Mouse (Mus musculus) megakaryocyte progenitor cell, adult 5-6 weeks (primary cell): ENCODE measurements around the gene Mybpc3. TPM values are rescaled to one million over a fixed set of nuclear protein-coding genes. Genes with fewer than 3 reads are reported as not detected.

ENCODE experiments used
- ATAC-seq: replicated peaks from 2 replicates; pipeline ENCODE4 v1.8.0; 2016; ENCODE audit warnings: mild to moderate bottlenecking, moderate TSS enrichment, inconsistent platforms; ENCODE audit not compliant: poor library complexity
- total RNA-seq, 2 experiments: library from RNA; stranded (forward) in 1 of 2; stranded (reverse) in 1 of 2; fragments of 157-497, 149-512 nt in 1 of 2; fragments of 200-1000 nt in 1 of 2; gene quantifications; 2 replicates each; pipeline versions ENCODE4 v1.2.3 to v1.2.4; 2015 to 2017

Gene Mybpc3
- total RNA-seq, 2 experiments from 2014 or later = not detected

GRCm38 (mm10) chr2:91160591-91160990, 42.6 kb downstream of the Mybpc3 start:
- no peak for ATAC-seq

DNA sequence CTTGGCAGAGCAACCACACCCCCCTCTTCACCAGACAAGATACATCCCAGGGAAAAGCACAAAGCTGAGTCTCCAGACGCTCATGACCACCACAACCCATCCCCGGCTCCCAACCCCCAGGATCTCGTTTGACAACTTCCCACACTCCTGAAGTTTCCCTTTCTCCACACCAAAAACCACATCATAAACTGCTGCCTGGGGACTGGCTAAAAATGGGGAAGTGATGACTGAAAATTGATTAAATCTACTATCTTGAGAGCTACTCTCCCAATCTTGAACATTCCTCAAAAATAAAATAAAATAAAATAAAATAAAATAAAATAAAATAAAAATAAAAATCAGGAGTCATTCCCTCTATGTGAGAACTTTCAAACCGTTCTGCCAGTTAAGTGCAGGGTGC, 45.0 kb downstream of the Mybpc3 start:
- peak; percentile 29; the same call in 1 of the 2 replicates for ATAC-seq

GRCm38 (mm10) chr2:91163532-91163931, 45.6 kb downstream of the Mybpc3 start:
- no peak for ATAC-seq

GRCm38 (mm10) chr2:91164991-91165390, 47.0 kb downstream of the Mybpc3 start:
- peak; percentile 88 for ATAC-seq

DNA sequence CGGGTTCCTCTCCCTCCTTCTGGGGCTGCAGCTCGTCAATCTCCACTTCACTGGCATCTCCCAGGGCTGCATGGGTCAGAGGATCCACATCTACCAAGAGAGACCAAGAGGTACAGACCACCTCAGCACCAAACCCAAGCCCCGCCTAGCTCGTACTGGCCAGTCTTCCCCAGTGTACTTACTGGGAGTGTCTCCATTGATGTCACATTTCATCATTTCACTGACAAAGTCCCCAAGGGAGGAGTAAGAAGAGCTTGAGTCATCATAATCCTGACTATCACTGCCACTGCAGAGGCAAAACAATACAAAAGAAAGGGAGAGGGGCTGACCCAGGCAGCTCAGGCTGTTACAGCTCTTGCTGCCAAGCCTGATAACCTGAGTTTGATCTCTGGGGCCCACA, 49.7 kb downstream of the Mybpc3 start:
- ATAC-seq = no peak

GRCm38 (mm10) chr2:91169587-91170322, 51.8 kb downstream of the Mybpc3 start:
- ATAC-seq = no peak

- no peak for ATAC-seq
Observed at GRCm38 (mm10) chr2:91175490-91175889, 57.5 kb downstream of the Mybpc3 start.

DNA sequence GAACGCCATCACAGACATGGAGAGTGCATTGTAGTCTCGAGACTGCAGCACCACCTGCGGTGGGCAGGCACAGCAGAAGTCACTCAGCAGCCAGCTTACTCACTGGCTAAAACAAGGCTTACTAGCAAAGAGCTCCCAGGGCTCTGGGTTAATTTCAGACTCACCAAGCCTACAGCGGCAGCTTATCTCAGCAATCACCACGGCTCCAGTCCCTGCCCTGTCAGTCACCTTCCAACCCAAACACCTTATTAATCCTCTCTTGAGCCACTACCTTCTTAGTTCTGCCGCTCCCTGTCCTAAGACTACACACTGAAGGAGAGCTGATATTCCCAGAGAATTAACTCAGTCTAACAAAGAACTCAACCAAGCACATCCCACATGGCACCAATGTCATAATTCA, 58.3 kb downstream of the Mybpc3 start:
- ATAC-seq = no peak

DNA sequence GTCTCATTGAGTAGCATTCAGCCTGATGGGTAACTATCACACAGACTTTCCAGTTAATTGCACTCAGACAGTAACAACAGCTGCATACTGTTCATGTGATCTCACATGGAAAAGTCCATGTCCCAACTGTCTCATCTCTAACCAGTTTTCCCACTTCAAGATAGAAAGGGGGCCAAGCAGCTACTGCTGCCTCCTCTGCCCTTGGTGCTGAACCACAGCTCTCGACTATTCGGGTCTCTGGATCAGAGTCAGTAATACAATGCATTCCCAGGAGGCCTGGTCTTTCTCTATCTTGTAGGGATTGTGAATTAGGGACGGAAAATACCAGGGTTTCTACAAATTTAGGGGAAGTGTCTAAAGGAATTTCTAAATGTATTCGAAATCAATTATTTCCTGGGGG, 61.9 kb downstream of the Mybpc3 start:
- ATAC-seq = no peak

- no peak for ATAC-seq
Observed at GRCm38 (mm10) chr2:91180706-91181105, 62.8 kb downstream of the Mybpc3 start.

- no peak for ATAC-seq
Observed at GRCm38 (mm10) chr2:91182016-91182404, 64.1 kb downstream of the Mybpc3 start.

GRCm38 (mm10) chr2:91182405-91183147, 64.6 kb downstream of the Mybpc3 start:
- ATAC-seq = peak; percentile 71

- ATAC-seq = peak; percentile 90
Observed at GRCm38 (mm10) chr2:91183148-91183513, 65.2 kb downstream of the Mybpc3 start.

DNA sequence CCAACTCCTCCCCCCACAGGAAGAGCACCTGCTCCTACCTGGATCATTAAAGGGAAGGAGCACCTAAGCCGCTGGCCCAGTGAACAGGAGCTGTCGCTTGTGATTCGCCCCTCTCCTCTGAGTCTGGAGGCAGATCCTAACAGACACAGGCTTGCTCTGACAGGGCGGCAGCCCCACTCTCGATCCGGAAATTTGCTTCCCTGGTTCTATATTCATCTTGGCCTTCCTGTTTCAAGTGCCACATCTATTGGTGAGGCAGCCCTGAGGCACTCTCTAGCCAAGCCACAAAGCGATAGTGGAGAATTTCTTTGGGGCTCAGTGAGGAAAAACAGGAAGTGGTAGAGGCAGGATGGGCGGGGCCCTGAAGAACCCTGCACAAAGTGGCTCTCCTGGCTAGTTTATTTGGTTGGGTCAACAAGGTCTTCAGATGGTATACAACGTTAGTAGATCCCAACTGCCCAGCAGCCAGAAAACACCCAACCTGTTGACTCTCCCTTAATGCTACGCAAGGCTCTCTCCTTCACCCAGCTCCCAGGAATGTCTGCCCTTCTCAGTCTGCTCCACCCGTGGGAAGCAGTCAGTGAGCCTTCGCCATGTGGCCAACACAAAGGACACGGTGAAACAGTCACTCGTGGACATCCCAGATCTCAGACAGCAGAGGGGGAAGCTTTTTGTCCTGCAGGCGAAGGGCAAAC, 65.9 kb downstream of the Mybpc3 start, which contains the start of gene Madd:
Madd (minus strand) TSS at position 127 of the 695 bp plus-strand sequence.
- peak; percentile 71 for ATAC-seq

Other genes starting within 250 kb of the Mybpc3 start
- gene C1qtnf4, start 232.3 kb upstream of the Mybpc3 start, total RNA-seq (2015) = not detected in 2 replicates
- gene C1qtnf4, start 232.3 kb upstream of the Mybpc3 start, total RNA-seq (2017) = not detected in 2 replicates
- 10.0 and 16.4 TPM in 2 replicates for gene Kbtbd4, start 213.4 kb upstream of the Mybpc3 start, total RNA-seq (2015)
- gene Kbtbd4, start 213.4 kb upstream of the Mybpc3 start, total RNA-seq (2017) = 15.1 and 17.6 TPM in 2 replicates
- 156 and 172 TPM in 2 replicates for gene Ndufs3, start 213.3 kb upstream of the Mybpc3 start, total RNA-seq (2015)
- 68.0 and 89.2 TPM in 2 replicates for gene Ndufs3, start 213.3 kb upstream of the Mybpc3 start, total RNA-seq (2017)
- gene Celf1, start 177.8 kb upstream of the Mybpc3 start, total RNA-seq (2015) = 34.0 and 42.8 TPM in 2 replicates
- gene Celf1, start 177.8 kb upstream of the Mybpc3 start, total RNA-seq (2017) = 23.7 and 37.6 TPM in 2 replicates
- 1.8 and 4.1 TPM in 2 replicates for gene Rapsn, start 82.5 kb upstream of the Mybpc3 start, total RNA-seq (2015)
- 2.7 and 3.4 TPM in 2 replicates for gene Rapsn, start 82.5 kb upstream of the Mybpc3 start, total RNA-seq (2017)
- 102 and 103 TPM in 2 replicates for gene Psmc3, start 64.1 kb upstream of the Mybpc3 start, total RNA-seq (2015)
- 310 and 320 TPM in 2 replicates for gene Psmc3, start 64.1 kb upstream of the Mybpc3 start, total RNA-seq (2017)
- 9.2 and 14.8 TPM in 2 replicates for gene Slc39a13, start 47.7 kb upstream of the Mybpc3 start, total RNA-seq (2015)
- 7.0 and 8.9 TPM in 2 replicates for gene Slc39a13, start 47.7 kb upstream of the Mybpc3 start, total RNA-seq (2017)
- gene Spi1, start 35.8 kb upstream of the Mybpc3 start, total RNA-seq (2015) = 182 and 235 TPM in 2 replicates
- 82.5 and 97.3 TPM in 2 replicates for gene Spi1, start 35.8 kb upstream of the Mybpc3 start, total RNA-seq (2017)
- gene Madd, start 65.7 kb downstream of the Mybpc3 start, total RNA-seq (2015) = 15.8 and 19.9 TPM in 2 replicates
- gene Madd, start 65.7 kb downstream of the Mybpc3 start, total RNA-seq (2017) = 27.3 and 34.4 TPM in 2 replicates
- 0.81 and 0.86 TPM in 2 replicates for gene Nr1h3, start 84.7 kb downstream of the Mybpc3 start, total RNA-seq (2015)
- gene Nr1h3, start 84.7 kb downstream of the Mybpc3 start, total RNA-seq (2017) = 0.95 TPM in 1 of 2 replicates, not detected in the other
- 15.8 and 15.9 TPM in 2 replicates for gene Acp2, start 84.7 kb downstream of the Mybpc3 start, total RNA-seq (2015)
- gene Acp2, start 84.7 kb downstream of the Mybpc3 start, total RNA-seq (2017) = 15.2 and 26.2 TPM in 2 replicates
- 11.5 and 11.8 TPM in 2 replicates for gene Ddb2, start 118.8 kb downstream of the Mybpc3 start, total RNA-seq (2015)
- 7.7 and 10.6 TPM in 2 replicates for gene Ddb2, start 118.8 kb downstream of the Mybpc3 start, total RNA-seq (2017)
- gene Pacsin3, start 137.8 kb downstream of the Mybpc3 start, total RNA-seq (2015) = not detected in 2 replicates
- gene Pacsin3, start 137.8 kb downstream of the Mybpc3 start, total RNA-seq (2017) = not detected in 2 replicates
- 32.7 and 33.6 TPM in 2 replicates for gene Arfgap2, start 146.8 kb downstream of the Mybpc3 start, total RNA-seq (2015)
- gene Arfgap2, start 146.8 kb downstream of the Mybpc3 start, total RNA-seq (2017) = 38.2 and 41.4 TPM in 2 replicates